Mouse (Mus musculus) inflammation-experienced regulatory T-cells, adult 6 months (primary cell): ENCODE results near the gene Ghr. TPM values are rescaled to one million over a fixed set of nuclear protein-coding genes. Genes with fewer than 3 reads are reported as not detected.

Experiments
- ATAC-seq: one replicate; pipeline ENCODE4 v1.8.0; 2017
- polyA plus RNA-seq, 3 experiments: library from polyadenylated mRNA; unstranded; fragments of 100-300 nt; shearing (Covaris generic); gene quantifications; one replicate each; pipeline ENCODE4 v1.2.1; 2017

The Ghr gene
- polyA plus RNA-seq, 3 experiments from 2014 or later: 0.09 TPM; not detected in 2

GRCm38 (mm10) chr15:3514027-3514426 is 69.3 kb downstream of the Ghr start:
- ATAC-seq: no peak

- ATAC-seq: no peak
These were observed 70.9 kb downstream of the Ghr start for GRCm38 (mm10) chr15:3512380-3512779.

- no peak for ATAC-seq
These were observed 71.6 kb downstream of the Ghr start for GRCm38 (mm10) chr15:3511639-3512171.

- no peak for ATAC-seq
These were observed 74.2 kb downstream of the Ghr start for GRCm38 (mm10) chr15:3509089-3509488.

GRCm38 (mm10) chr15:3507329-3507728 is 76.0 kb downstream of the Ghr start:
- no peak for ATAC-seq

- ATAC-seq: no peak
These were observed 78.6 kb downstream of the Ghr start for GRCm38 (mm10) chr15:3504700-3505099.

- no peak for ATAC-seq
These were observed 81.6 kb downstream of the Ghr start for GRCm38 (mm10) chr15:3501683-3502082.

- no peak for ATAC-seq
These were observed 84.3 kb downstream of the Ghr start for GRCm38 (mm10) chr15:3499020-3499419.

GRCm38 (mm10) chr15:3497946-3498580 is 85.2 kb downstream of the Ghr start:
- no peak for ATAC-seq

GRCm38 (mm10) chr15:3490868-3491267 is 92.4 kb downstream of the Ghr start:
- no peak for ATAC-seq

GRCm38 (mm10) chr15:3490011-3490410 is 93.3 kb downstream of the Ghr start:
- no peak for ATAC-seq

GRCm38 (mm10) chr15:3489180-3489579 is 94.1 kb downstream of the Ghr start:
- ATAC-seq: no peak

GRCm38 (mm10) chr15:3488601-3489000 is 94.7 kb downstream of the Ghr start:
- ATAC-seq: no peak

- ATAC-seq: no peak
These were observed 96.6 kb downstream of the Ghr start for GRCm38 (mm10) chr15:3486691-3487090.

- ATAC-seq: no peak
These were observed 97.9 kb downstream of the Ghr start for GRCm38 (mm10) chr15:3485367-3485766.

- no peak for ATAC-seq
These were observed 99.8 kb downstream of the Ghr start for GRCm38 (mm10) chr15:3483451-3483850.

- no peak for ATAC-seq
These were observed 114.1 kb downstream of the Ghr start for GRCm38 (mm10) chr15:3469230-3469629.

- ATAC-seq: no peak
These were observed 116.7 kb downstream of the Ghr start for GRCm38 (mm10) chr15:3466608-3467007.

GRCm38 (mm10) chr15:3464754-3465153 is 118.5 kb downstream of the Ghr start:
- ATAC-seq: no peak

GRCm38 (mm10) chr15:3456543-3456942 is 126.7 kb downstream of the Ghr start:
- ATAC-seq: no peak

GRCm38 (mm10) chr15:3455572-3455971 is 127.7 kb downstream of the Ghr start:
- ATAC-seq: no peak

- ATAC-seq: no peak
These were observed 131.1 kb downstream of the Ghr start for GRCm38 (mm10) chr15:3452080-3452752.

GRCm38 (mm10) chr15:3449564-3449963 is 133.7 kb downstream of the Ghr start:
- no peak for ATAC-seq

- no peak for ATAC-seq
These were observed 137.9 kb downstream of the Ghr start for GRCm38 (mm10) chr15:3445285-3445909.
